Mouse (Mus musculus) retina, embryonic 14.5 days (tissue): ENCODE results near the gene Rnf148.

Source experiments
- DNase-seq: peaks from one replicate; pipeline ENCODE4 v3.0.0-alpha.2; 2015; ENCODE audit warnings: low spot score

Gene Rnf148

DNA sequence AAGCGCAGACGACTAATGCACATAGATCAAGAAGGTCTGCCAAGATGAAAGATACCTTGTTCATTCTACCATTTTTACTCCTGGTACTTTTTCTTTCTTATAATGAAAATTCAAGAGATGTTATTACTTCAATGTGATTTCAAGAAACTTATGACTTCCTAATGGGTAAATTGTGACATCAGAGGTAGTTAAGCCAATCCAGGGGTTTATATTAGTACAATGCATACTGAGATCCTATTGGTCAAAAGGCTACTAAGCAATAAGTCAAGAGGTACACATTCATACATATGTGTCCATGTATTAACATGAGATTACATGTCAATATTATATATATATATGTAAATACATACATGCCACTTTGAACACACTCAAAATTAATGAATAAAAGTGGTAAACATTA is at the start of gene Rnf148:
Gene Rnf148, minus strand, starts transcription at position 101 of the 400 bp plus-strand sequence.
- no peak for DNase-seq

DNA sequence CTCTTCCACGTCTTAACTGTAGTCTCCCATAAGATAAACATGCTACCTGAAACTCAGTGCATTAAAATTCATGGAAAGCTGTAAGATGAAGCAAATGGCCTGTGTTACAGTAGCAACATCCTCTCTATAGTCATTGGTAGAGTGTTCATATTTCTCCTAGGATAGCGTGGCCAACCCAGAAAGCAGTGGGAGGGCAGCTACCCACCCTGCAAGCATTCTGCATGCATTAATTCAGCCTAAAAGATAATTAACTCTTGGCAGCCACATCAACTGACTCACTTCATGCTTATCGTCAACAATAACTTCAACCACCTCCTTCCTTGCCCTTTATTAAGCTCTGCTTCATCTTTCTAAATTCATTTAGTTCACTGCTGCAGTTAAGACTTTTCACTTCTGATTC is 45.9 kb upstream of the Rnf148 start:
- DNase-seq, result no peak

DNA sequence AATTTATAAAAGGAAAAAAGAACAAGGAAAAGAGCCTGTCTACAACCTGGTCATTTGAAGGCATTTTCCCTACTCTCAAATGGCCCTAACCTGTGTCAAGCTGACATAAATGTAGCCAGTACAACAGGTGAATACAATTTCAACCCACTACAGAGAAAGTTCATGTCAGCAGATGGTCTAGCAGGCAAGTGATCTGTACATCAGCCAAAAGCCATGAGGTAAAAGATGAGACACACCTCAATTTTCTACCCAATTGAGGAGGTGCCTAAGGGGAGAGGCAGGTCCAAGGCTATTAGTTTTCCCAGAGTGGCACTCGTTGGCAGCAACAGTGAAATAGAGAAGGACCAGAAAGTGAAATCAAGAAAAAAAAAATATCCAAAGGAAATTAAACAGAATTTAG is 23.2 kb upstream of the Rnf148 start:
- DNase-seq, result no peak

DNA sequence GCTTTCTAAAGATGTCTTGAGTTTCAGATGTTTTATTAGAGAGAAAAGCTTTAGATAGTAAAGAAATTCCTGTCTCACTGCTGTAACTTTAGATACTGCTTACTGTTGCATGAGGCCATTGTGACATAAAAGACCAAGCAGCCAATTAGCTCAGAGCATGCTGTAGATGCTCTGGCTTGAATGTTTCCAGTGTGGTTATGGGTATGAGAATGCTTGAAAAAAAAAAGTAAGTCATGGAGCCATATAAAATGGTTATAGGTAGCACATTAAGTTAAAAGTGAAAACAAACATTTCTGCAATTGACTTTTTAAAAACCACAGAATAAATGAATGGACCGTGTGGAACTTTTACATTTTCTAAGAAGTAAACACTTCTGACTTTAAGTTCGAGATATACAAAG is 4.7 kb downstream of the Rnf148 start, which contains the start of gene Rnf133:
Gene Rnf133, minus strand, starts transcription at position 101 of the 400 bp plus-strand sequence.
- DNase-seq, result no peak

DNA sequence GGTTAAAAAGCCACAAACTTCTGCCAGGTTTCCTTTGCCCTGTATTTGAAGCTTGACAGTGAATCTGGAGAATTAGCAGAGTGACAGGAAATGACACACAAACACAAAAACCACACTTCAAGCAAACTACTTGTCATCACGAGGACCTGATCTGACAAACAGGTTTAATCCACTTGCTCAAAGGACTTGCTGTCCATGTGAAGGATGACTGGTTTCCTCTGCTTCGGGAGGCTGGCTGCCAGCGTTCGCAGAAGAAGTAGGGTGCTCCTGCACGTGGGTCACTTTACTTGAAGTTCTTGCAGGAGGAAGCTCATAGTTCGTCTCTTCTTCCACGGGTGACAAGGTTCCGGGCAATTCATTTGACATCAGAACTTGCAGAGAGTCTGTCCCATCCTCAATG is 6.2 kb downstream of the Rnf148 start:
- no peak for DNase-seq

DNA sequence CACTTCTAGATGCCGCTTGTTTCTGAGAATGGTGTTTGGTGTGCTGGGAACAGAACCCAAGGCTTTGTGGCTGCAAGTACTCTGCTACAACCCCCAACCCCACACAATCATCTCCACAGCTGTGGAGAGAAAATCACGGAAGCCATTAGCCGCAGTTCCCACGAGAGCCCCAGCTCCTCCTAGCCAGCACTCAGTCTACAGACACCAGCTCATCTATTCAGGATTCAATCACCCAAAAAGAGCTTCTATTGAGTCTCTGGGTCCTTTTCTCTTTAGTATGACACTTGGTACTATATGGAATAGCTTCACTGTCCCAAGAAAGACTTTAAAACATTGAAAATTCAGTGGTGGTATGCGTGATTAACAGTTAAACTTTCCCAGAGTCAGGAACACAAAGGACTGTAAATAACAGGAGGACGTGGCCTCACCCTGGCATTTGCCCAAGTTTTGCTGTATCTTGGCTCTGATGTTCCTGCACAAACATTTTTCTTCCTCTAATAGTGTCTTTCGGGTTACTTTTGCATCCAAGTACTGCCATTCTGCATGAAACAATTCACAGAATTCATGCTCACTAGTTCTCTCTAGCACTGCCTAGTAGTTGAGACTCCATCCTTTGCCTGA is 7.2 kb downstream of the Rnf148 start:
- DNase-seq, result no peak

DNA sequence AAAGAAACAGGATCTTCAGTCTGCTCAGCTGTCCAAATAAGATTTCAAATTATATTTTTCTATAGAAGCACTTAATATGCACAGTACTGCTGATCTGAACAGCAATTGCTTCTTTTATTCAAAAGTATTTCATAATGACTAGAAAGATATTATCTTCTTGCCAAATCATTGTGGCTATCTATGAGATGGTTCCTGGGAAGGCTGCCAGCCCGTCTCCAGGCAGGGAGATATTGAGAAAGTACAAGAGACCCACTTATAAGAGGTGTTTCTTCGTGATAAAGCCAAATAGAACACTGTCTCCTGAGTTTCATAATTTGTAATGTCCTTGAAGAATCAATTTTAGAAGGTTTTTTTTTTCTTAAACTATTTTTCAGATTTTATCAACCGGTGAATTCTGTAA is 17.9 kb downstream of the Rnf148 start:
- no peak for DNase-seq

DNA sequence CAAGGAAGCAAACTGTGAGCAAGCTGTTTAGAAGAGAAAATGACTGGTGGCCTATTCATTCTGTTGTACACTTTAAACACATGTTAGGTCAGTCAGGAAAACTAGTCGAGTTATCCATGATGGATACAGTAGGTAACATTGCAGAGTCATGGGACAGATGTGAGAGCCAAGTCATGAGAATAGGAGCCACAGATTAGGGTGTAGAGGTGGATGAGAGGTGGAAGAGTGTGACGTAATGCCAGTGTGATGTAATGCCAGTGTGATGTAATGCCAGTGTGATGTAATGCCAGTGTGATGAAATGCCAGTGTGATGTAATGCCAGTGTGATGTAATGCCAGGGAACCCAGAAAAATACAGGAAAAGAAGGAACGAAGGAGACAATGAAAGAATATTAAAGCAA is 19.7 kb downstream of the Rnf148 start:
- DNase-seq, result no peak

DNA sequence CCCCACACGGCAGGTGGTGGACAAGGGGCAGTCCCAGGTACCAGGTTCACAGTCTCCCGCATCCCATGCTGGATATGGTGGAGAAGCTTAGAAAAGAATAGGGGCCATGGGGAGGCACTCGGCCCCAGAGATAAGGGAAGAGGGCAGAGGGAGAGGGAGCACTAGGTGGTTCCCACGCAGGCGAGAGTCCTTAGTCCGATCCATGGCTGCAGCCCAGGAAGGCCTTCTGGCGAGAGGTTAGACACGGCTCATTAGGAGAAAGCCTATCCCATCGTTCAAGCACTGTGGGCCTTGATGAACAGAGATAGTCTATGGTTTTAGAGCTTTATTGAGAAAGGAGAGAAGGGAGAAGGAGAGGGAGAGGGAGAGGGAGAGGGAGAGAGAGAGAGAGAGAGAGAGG is 20.9 kb downstream of the Rnf148 start:
- DNase-seq, result no peak

DNA sequence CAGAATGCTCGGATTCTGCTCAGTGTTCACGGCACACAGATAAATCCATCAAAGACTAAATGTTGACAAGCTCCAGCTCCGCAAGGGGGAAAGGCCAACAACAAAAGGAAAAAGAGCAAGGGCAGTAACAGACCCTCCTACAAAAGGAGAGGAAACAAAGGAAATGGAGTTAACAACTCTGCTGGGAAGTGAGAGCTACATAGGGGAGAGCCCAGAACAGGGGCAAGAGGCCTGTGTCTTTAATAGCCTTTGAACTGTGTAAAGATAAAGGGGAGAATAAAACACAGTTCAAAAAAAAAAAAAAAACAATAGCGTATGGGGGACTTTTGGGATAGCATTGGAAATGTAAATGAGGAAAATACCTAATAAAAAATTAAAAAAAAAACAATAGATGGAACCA is 24.5 kb downstream of the Rnf148 start:
- no peak for DNase-seq
